Mouse (Mus musculus) small intestine, adult 2 months (tissue): ENCODE data around the gene Timd2.

Experiments used
- CTCF ChIP-seq: fragments of 200-500 bp; IDR thresholded peaks from 2 replicates; pipeline ENCODE4 v1.5.1; 2012; ENCODE audit warnings: low read depth, mild to moderate bottlenecking, control low read depth, inconsistent platforms, low read length, moderate library complexity, mixed read lengths; ENCODE audit not compliant: insufficient replicate concordance, insufficient read length; ENCODE audit errors: extremely low read depth
- POLR2A ChIP-seq: fragments of 200-500 bp; IDR thresholded peaks from 2 replicates; pipeline ENCODE4 v1.6.1; 2012; ENCODE audit warnings: low read depth, mild to moderate bottlenecking, control low read depth, inconsistent platforms, low read length, moderate library complexity

DNA sequence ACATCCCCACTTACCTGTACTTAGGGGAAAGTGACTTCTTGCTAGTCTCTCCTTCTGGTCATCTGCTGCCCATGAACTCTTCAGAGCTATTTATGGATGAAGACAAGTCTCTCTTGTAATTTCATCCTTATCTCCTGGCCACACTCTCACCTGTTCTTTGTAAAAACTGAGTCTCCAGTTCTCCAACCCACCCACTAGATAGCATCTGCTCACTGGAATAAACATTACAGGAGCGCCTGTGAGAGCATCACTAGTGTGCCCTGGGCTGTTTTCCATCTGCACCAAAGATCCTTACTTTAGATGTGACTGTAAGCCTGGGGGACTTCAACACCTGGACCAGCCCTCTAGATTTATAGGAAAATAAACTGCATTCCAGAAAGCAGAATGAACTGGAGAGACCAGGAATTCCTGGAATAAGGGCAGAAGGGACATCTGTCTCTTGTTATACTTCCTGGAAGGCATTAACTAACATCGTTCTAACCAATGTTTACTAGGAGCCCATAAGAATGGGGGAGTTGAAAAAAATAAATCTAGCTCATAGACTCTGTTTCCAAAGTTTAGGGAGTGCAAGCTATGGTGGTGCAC, 77.6 kb downstream of the Timd2 start, which contains the start of gene Dppa1:
- TF ChIP-seq CTCF: no peak
- no peak for TF ChIP-seq POLR2A
